Mouse (Mus musculus) MEL (cell line): ENCODE data around the gene Gm49369.

ENCODE experiments used
- CTCF ChIP-seq, 3 experiments: IDR thresholded peaks in 2 of 3; conservative IDR thresholded peaks in 1 of 3; 2 replicates each; pipeline ENCODE4 v1.5.1; 2011 to 2012; ENCODE audit warnings: low read length in 3 of 3, low read depth in 2 of 3, mild to moderate bottlenecking in 2 of 3, improper control_type of control experiment in 1 of 3, inconsistent platforms in 1 of 3, mixed read lengths in 1 of 3, moderate library complexity in 1 of 3; ENCODE audit not compliant: control insufficient read depth in 1 of 3, insufficient read depth in 1 of 3, poor library complexity in 1 of 3, severe bottlenecking in 1 of 3
- HCFC1 ChIP-seq: IDR thresholded peaks from 2 replicates; pipeline ENCODE4 v1.6.1; 2012; ENCODE audit warnings: low read depth, mild to moderate bottlenecking, inconsistent platforms, low read length, improper control_type of control experiment, moderate library complexity
- KAT2A ChIP-seq: conservative IDR thresholded peaks from 2 replicates; pipeline ENCODE4 v1.6.1; 2012; ENCODE audit warnings: low read depth, low read length, improper control_type of control experiment, inconsistent platforms
- MYC ChIP-seq: IDR thresholded peaks from 2 replicates; pipeline ENCODE4 v1.6.1; 2011; ENCODE audit warnings: low read depth, mild to moderate bottlenecking, low read length, improper control_type of control experiment, moderate library complexity

DNA sequence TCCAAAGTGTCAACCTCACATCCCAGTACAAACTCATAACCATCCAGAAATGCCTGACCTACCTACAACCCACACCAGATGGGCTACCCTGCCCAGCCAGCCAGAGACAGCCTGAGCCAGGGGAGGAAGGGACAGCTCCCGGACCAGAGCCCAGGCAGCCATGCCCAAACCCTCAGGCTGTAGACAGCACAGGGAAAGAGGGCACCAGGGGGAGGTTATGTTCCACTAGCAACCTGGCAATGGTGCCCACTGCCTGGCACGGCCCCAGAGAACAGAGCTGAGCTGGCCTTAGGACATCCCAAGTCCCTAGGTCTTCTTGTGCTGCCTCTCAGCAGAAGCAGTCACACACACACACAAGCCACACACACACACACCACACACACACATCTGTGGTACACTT is 13.6 kb downstream of the Gm49369 start:
- TF ChIP-seq KAT2A (no peak), HCFC1 (no peak), CTCF (IDR thresholded peaks at IDR 0.05 in 2 of 3, conservative IDR thresholded peaks at IDR 0.05 in 1 of 3; ENCODE audit: control insufficient read depth in 1 of 3, insufficient read depth in 1 of 3, low read depth in 2 of 3, low read length in 3 of 3, poor library complexity in 1 of 3, severe bottlenecking in 1 of 3) (no peak), MYC (no peak)
